In the genomic region with DNA sequence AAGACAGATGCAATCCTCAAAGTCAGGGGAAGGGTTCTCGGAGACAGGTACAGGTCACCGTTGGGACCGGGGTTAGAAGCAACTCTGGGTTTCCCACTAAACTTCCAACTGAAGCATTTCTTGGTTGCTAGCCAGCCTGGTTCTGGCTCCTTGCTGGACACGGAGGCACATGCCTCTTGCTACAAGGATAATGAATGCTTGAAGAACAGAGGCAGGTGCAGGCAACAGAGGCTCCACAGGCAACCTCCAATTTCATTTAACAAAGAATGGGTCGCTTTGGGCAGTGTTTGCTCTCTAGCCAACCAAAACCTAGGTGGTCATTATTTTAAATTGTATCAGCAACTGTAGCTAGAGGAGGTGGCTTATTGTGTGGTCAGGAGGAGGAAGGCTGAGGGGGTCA, we compare ENCODE assay signal across 9 mouse cellular contexts. TPM values are rescaled to one million over a fixed set of nuclear protein-coding genes. Genes with fewer than 3 reads are reported as not detected.
A peak's percentile ranks its signal among the peaks of the same experiment; 100 is the strongest.
DNase-seq lines count a peak whose midpoint lies in the region; ATAC-seq and TF ChIP-seq lines count a peak whose summit lies in the region.
"Had no signal": no experiment of that assay in that cellular context is flagged by ENCODE, and none has a peak within 500 bp of the region (broad histone marks: within the 10 kb centered on the region; RNA-seq: fewer than 3 reads in every experiment).

No protein-coding gene starts in this region.

- WGBS in heart, embryonic 13.5 days: 57% methylated on average over 5 of the region's 5 CpGs
- 48% methylated on average over 5 of the region's 5 CpGs for WGBS in hindbrain, embryonic 16.5 days
- WGBS in liver, postnatal 0 days (ENCODE audit: insufficient replicate concordance): 55% methylated on average over 5 of the region's 5 CpGs

- TF ChIP-seq EP300 in liver, postnatal 0 days (IDR thresholded peaks at IDR 0.05; ENCODE audit: low read depth): no peak

- no peak overlapping the region for H3K27ac ChIP-seq in heart, embryonic 13.5 days (replicated peaks)
- no peak overlapping the region for H3K27ac ChIP-seq in brown adipose tissue, adult 24 weeks (replicated peaks; ENCODE audit: low read depth, low read length)
- H3K27ac ChIP-seq in hindbrain, embryonic 16.5 days (ENCODE audit: low read depth, low read length): no peak overlapping the region
- no peak overlapping the region for H3K27ac ChIP-seq in liver, postnatal 0 days (ENCODE audit: low read depth)

- DNase-seq in heart, postnatal 36 days: no peak
- no peak for DNase-seq in liver, postnatal 0 days
- no peak for DNase-seq in testis, postnatal 10 days (ENCODE audit: low spot score)
- no peak for DNase-seq in left cerebral cortex, postnatal 36 days (ENCODE audit: low spot score in 2 of 2)

- peak overlapping the region; percentile 79 for H3K4me3 ChIP-seq in heart, embryonic 13.5 days
- H3K4me3 ChIP-seq in brown adipose tissue, adult 24 weeks (ENCODE audit: insufficient read depth, low read depth, low read length): peak overlapping the region; percentile 97
- no peak overlapping the region for H3K4me3 ChIP-seq in hindbrain, embryonic 16.5 days (ENCODE audit: low read length)
- peak overlapping the region; percentile 61; the same call in 1 of the 2 replicates for H3K4me3 ChIP-seq in liver, postnatal 0 days (ENCODE audit: low read depth, low read length)

- peak overlapping the region; percentile 82 for H3K9ac ChIP-seq in heart, embryonic 13.5 days
- H3K9ac ChIP-seq in hindbrain, embryonic 16.5 days (ENCODE audit: low read depth, low read length): no peak overlapping the region
- peak overlapping the region; percentile 57; the same call in 1 of the 2 replicates for H3K9ac ChIP-seq in liver, postnatal 0 days (replicated peaks)

- ATAC-seq in heart, embryonic 13.5 days (ENCODE audit: extremely low read depth, insufficient number of reproducible peaks, low FRiP score, low TSS enrichment): no peak
- ATAC-seq in hindbrain, embryonic 16.5 days: no peak
- ATAC-seq in liver, postnatal 0 days: no peak
- ATAC-seq in megakaryocyte progenitor cell, adult 5-6 weeks (replicated peaks; ENCODE audit: poor library complexity): no peak

- intact Hi-C loops in heart, postnatal 36 days (cut with DNase I): no loop called here
- intact Hi-C loops in left cerebral cortex, postnatal 36 days (cut with DNase I): no loop called here

- H3K9me3 ChIP-seq in heart, embryonic 13.5 days: no peaks in the 10 kb centered on the region
- H3K9me3 ChIP-seq in hindbrain, embryonic 16.5 days (ENCODE audit: control insufficient read depth, low read length): no peaks in the 10 kb centered on the region
- H3K9me3 ChIP-seq in liver, postnatal 0 days (ENCODE audit: low read length): no peaks in the 10 kb centered on the region

- no peak for TF ChIP-seq CTCF in liver, postnatal 0 days (IDR thresholded peaks at IDR 0.05; ENCODE audit: low read depth)

- peaks cover 11% of the 10 kb centered on the region for H3K4me1 ChIP-seq in heart, embryonic 13.5 days
- H3K4me1 ChIP-seq in brown adipose tissue, adult 24 weeks (ENCODE audit: control insufficient read depth, insufficient read depth, insufficient read length, low read length): no peaks in the 10 kb centered on the region; the same call in 1 of the 2 replicates
- H3K4me1 ChIP-seq in hindbrain, embryonic 16.5 days (ENCODE audit: control insufficient read depth, insufficient read depth, low read depth, low read length): peaks cover 10% of the 10 kb centered on the region
- H3K4me1 ChIP-seq in liver, postnatal 0 days (ENCODE audit: insufficient read depth): peaks cover 4% of the 10 kb centered on the region

- H3K36me3 ChIP-seq in heart, embryonic 13.5 days: no peaks in the 10 kb centered on the region
- H3K36me3 ChIP-seq in hindbrain, embryonic 16.5 days (ENCODE audit: control insufficient read depth, insufficient read depth, low read length): no peaks in the 10 kb centered on the region
- H3K36me3 ChIP-seq in liver, postnatal 0 days (replicated peaks; ENCODE audit: insufficient read depth, low read length): no peaks in the 10 kb centered on the region

- peaks cover 66% of the 10 kb centered on the region for H3K27me3 ChIP-seq in heart, embryonic 13.5 days (replicated peaks)
- H3K27me3 ChIP-seq in hindbrain, embryonic 16.5 days (replicated peaks; ENCODE audit: control insufficient read depth, insufficient read depth, low read length): peaks cover 11% of the 10 kb centered on the region
- H3K27me3 ChIP-seq in liver, postnatal 0 days (ENCODE audit: insufficient read depth, low read length): peaks cover 4% of the 10 kb centered on the region
- H3K27me3 ChIP-seq: Patski had no signal

- H3K4me2 ChIP-seq in heart, embryonic 13.5 days: peak overlapping the region; percentile 88
- H3K4me2 ChIP-seq in hindbrain, embryonic 16.5 days (ENCODE audit: low read length): peak overlapping the region; percentile 87
- H3K4me2 ChIP-seq in liver, postnatal 0 days (ENCODE audit: low read depth, low read length): peak overlapping the region; percentile 90

RNA-seq across cellular contexts. Expression of a gene that starts 0.6 kb away (rescaled TPM):
- polyA plus RNA-seq in heart, embryonic 13.5 days (2015; fragmentation: Nextera tagmentation; extraction: Ambion mirVana): 20.1 and 24.2 TPM in 2 replicates
- total RNA-seq in heart, postnatal 36 days (2021): 10 to 100 TPM; 36.1 to 42.0 TPM
- 42.5 and 51.3 TPM in 2 replicates for polyA plus RNA-seq in brown adipose tissue, adult 24 weeks (2012; ENCODE audit: insufficient read depth, insufficient read length, missing spikeins)
- 6.3 and 7.4 TPM in 2 replicates for polyA plus RNA-seq in hindbrain, embryonic 16.5 days (2015; fragmentation: Nextera tagmentation; extraction: Ambion mirVana)
- 32.5 and 32.7 TPM in 2 replicates for polyA plus RNA-seq in liver, postnatal 0 days (2015; fragmentation: Nextera tagmentation; extraction: Ambion mirVana)
- 14.6 and 18.4 TPM in 2 replicates for total RNA-seq in megakaryocyte progenitor cell, adult 5-6 weeks (2015)
- total RNA-seq in megakaryocyte progenitor cell, adult 5-6 weeks (2017): 15.3 and 21.2 TPM in 2 replicates
- 1 to 10 TPM; 4.6 to 6.3 TPM for total RNA-seq in left cerebral cortex, postnatal 36 days (2021)

RNA-seq across cellular contexts. Expression of a gene that starts 55.4 kb away (rescaled TPM):
- 16.1 and 18.2 TPM in 2 replicates for polyA plus RNA-seq in heart, embryonic 13.5 days (2015; fragmentation: Nextera tagmentation; extraction: Ambion mirVana)
- 10 to 100 TPM; 71.1 to 75.1 TPM for total RNA-seq in heart, postnatal 36 days (2021)
- 6.9 and 13.2 TPM in 2 replicates for polyA plus RNA-seq in brown adipose tissue, adult 24 weeks (2012; ENCODE audit: insufficient read depth, insufficient read length, missing spikeins)
- 39.1 and 40.2 TPM in 2 replicates for polyA plus RNA-seq in hindbrain, embryonic 16.5 days (2015; fragmentation: Nextera tagmentation; extraction: Ambion mirVana)
- polyA plus RNA-seq in liver, postnatal 0 days (2015; fragmentation: Nextera tagmentation; extraction: Ambion mirVana): 1.9 and 2.2 TPM in 2 replicates
- 30.1 and 30.6 TPM in 2 replicates for total RNA-seq in megakaryocyte progenitor cell, adult 5-6 weeks (2015)
- 6.0 and 11.0 TPM in 2 replicates for total RNA-seq in megakaryocyte progenitor cell, adult 5-6 weeks (2017)
- total RNA-seq in left cerebral cortex, postnatal 36 days (2021): 100 to 1,000 TPM; 399 to 437 TPM
